Mouse (Mus musculus) c-Kit-positive CD71-negative TER-119-negative erythroid progenitor cells, embryonic 14.5 days (primary cell): Measurements from ENCODE around the gene Cmss1.

Source experiments
- DNase-seq: peaks from one replicate; pipeline ENCODE4 v3.0.0-alpha.2; 2013; ENCODE audit warnings: low read depth

Gene Cmss1

DNA sequence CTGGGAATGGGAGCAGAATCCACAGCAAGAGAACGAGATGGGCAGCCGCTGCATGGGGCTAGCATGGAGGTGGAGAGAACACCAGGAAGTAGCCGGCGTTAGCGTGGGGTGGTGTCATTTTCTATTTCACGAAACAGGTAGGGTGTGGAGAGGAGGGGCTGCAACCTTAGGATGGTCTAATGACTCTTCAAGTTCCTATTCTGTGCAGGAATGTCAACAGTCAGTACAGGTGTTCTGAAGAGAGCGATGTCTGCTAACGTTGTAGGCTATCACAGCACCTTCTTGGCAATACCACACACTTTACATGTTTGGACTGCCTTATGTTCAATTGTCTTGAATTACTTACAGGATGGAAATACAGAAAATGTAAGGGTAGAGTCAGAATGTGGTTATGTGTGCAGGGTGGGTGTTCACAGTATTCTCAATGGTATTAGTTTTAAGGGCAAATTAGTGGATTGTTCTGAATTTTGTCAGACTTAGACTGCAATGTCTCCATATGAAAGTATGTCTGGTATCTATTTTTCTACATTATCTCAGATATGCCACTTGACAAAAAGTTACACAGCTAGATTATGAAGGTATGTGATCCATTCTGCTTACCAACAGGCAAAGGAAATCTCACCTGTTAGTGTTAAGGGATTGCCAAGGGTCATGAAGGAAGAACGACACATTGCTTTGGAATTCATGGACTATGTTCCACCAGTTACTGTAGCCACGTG, 311.3 kb downstream of the Cmss1 start:
- DNase-seq, result no peak

DNA sequence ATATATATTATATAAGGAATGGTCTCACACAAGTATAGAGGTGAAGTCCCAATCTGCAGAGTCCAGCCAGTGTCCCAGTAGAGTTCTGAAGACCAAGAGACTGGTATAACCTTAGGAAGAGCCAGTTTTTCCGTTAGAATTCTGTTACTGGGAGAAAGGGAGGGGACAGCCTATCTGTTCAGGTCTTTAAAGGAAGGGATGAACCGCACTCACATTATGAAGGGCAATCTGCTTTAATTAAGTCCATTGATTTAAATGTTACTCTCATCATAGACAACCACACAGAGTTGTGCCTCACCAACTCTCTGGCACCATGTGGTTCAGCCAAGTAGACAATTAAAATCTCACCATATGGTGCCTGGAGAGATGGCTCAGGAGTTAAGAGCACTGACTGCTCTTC, 313.9 kb downstream of the Cmss1 start, which contains the start of gene Tmem30c:
Gene Tmem30c, minus strand, starts transcription at position 101 of the 400 bp plus-strand sequence.
- DNase-seq, result no peak

DNA sequence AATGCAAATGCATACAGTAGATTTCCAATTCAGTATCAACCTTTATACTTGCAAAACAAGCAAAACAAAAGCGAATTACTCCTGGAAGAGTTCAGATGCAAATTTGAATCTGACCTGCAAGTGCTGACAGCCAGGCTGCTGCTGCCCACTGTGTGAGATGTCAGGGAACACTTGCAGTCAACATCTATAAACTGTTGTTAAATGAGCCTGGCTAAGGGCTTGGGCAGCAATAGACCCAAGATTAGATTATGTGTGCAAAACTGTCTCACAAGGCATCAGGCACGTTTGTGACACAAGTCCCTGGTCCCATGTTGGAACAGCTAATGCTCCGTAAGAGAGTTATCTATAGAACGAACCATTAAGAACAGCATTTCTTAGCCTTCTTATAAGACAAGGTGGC, 314.4 kb downstream of the Cmss1 start:
- DNase-seq, result no peak

DNA sequence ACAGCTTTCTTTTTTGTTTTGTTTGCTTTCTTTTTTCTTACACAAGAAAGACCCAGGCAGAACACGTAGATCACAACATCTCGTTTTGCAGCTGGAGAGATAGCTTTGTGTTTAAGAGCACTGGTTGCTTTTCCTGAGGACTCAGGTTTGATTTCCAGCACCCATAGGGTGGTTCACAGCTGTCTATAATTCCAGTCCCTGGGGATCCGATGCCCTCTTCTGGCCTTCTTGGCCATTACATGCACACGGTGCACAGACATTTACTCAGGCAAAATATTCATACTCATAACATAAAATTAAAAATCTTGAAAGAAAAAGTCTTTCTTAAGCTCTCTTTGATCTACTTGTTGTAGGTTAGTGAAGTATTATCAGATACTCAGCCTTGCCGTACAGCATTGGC, 315.0 kb downstream of the Cmss1 start:
- no peak for DNase-seq

DNA sequence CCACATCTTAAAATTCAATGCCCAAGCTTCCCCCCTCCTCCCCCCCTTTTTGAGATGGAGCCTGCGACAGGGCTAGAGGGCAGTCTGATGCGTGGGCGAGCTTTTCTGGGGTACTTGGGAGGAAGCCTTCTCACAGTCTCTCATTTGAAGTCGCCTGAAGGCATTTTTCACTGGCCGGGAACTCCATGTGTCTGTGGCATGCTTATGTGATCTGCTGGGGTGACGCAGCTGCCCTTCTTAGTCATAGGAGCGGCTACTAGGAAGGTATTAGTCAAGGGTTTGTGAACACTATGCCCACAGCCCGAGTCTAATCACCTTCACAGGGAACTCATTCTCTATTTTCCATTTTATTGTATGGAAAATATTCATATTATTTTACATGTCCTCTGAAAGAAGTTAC, 325.2 kb downstream of the Cmss1 start:
- DNase-seq, result no peak

DNA sequence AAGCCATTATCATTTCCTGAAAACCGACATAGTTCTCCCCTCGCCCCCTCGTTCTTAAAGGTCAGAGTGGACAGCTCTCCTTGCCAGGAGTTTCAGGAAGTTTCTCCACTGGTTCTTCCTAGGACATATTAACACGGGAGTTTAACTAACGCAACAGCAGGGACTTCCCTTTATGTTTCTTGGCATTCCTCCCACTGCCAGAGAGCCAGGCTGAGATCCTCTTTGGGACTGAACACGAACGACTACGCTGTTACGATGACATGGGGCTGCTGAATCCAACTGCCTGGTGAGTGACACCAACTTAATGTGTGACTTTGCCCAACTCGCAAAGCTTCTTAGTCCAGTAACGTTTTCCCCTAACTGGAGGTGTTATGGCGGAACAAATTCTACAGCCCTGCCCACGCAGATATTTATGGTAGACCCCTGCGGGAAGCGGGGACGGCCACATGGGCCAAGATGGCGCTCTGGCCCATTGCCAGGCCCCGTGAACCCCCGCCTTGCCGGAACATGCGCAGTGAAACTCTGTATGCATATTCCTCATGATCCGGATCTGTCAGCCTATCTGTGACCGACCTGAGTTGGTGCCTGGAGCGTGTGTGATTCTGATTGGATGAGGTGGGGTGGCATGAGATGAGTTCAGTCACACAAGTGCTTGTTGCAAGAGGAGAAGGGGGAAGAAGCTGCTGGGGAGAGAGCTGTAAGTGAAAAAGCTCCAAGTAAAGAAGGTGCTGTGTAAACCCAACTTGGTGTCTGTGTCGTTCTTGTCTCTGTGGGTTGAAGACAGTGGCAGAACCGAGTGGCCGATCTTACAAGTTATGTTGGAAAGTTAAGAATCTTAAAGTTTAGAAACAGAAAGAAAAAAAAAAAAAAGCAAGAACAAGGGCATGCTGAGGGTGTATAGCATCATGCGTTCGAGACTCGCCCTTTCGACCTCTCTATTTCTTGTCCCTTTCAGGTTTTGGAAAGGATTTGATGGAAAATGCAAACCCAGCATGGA, 326.1 kb downstream of the Cmss1 start:
- DNase-seq, result no peak

DNA sequence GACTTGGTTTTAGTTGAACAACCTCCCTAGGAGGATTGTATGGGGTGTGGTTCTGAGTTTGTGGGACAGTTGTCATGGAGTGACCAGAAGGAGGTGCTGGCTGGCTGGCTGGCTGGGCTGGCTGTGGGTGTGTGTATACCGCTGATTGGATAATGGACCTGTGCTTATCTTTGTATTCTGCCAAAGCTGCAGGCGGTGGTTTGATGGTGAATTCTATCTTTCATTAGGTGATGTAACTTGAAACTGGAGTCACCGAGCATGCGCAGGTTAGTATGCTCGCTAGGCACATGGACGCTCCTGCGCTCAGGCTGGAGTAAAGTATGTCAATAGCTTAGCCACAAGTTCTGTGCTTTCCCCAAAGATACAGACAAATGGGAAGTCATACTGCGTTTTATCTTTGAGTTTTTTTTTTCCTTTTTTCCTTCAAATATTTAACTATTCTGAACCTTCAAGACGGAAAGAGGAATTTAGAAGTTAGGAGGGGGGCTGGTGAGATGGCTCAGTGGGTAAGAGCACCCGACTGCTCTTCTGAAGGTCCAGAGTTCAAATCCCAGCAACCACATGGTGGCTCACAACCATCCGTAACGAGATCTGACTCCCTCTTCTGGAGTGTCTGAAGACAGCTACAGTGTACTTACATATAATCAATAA, 327.6 kb downstream of the Cmss1 start:
- DNase-seq, result no peak

DNA sequence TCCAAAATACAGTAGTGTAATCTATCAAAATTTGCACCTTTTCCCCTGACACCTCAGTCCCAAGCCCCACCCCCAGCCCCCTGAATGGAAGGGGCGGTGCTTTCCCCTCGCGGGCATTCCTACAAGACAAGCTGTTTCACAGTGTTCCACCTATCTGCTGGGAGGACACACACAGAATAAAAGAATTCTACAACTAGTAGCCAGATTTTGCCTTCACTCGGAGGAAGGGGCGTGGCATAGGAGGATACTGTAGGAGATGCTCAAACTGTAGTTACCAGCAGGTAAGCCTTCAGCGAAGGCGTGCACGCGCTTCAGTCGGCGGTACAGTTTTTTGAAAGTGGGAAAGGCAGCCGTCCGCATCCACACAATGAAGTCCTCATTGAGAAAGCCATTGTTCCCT, 336.9 kb downstream of the Cmss1 start:
- DNase-seq, result no peak

DNA sequence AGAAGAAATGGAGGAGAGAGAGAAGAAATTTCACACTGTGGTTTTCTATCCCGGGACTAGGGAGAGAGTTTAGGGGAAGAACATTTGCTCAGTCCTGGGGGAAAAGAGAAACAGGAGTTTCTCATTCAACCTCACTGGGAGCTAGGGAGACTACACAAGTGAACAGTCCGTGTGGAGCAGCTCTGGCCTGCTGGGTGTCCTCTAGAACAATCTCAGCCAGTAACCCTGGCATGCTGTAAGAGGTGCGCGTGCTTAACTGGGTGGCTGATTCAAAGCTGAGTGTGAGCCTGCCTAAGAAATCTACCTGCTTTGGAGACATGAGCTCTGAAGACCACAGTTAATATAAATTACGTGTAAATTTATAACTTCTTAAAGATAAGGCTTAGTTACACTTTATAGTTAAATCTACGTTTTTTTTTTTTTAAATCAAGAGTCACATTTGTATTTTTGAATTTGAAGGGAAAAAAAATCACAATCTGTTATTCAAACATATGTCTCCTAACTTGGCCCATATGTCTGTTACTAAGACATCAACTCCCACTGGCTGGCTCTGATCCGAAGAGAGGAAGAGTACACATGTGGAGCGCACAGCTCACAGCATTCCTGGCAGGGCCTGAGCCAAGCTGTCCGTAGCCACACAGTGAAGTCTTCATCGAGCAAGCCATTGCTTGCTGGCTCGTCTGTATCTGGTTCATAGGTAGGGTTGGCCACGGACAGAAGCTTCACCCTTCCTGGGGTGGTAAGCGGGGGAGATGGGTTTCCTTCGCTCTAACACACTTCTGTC, 338.4 kb downstream of the Cmss1 start:
- DNase-seq, result no peak

DNA sequence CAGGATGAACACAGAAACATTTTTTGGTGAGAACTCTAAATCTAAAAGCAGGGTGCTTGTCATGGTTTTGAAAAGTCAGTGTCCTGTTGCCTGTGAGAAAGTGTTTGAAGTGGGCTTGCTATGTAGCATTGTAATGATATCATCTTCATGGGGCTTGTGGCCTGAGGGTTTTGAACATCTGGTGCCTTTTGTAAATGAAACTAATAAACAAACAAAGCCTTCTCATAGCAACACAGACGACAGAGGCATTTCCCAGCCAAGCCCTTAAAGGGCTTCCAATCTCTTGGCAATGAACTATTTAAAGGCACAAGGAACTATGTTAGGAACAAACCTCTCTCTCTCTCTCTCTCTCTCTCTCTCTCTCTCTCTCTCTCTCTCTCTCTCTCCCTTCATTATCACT, 339.6 kb downstream of the Cmss1 start:
- DNase-seq, result no peak

DNA sequence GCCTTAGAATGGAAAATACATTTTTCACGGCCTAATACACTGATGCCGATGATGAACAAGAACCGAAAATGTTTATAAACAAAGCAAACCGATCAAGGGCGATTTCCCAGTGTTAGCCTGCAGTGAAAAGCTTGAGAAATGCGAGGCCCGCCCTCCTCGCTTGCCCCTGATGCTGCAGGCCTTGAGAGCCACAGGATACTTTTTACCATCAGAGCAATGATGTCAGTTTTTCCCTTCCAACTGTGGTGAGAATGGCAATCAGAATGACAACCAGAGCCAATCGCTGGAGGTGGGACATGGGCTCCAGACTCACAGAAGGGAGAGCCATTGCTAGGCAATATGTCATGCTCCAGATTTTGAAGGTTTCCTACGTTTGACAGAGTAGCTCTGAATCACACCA, 346.5 kb downstream of the Cmss1 start:
- no peak for DNase-seq

DNA sequence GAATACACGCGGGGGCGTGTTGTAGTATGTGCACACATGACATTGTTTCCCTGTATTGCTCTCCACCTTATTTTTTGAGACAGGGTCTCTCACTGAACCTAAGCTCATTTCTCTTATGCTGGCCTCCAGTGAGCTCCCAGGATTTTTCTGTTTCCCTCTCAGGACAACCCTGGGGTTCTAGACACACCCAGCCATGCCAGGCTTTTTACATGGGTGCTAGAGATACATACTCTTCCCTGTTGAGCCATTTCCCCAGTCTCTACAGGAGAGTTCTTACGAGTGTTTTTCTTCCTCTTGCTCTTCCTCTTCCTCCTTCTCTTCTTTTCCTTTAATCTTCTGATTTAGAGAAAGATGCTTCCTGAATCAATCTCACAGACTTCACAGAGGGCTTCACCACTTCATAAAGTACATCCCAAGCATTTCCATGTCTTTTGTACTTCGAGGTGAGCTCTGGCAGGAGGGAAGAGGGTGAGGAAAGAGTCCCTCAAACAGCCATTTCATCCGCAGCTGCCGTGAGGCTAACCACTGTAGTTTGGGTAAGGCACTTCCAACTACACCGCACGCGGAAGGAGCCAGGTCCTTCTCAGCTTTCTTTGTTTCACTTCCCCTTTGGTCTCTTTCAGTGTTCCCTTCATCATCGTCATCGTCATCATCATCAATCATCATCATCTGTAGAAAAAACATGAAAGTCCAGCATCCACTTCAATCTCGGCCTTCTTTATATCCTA, 347.1 kb downstream of the Cmss1 start:
- DNase-seq, result no peak
